Mouse (Mus musculus) CH12.LX (cell line): ENCODE measurements at regions not wholly inside any gene's neighbourhood (a gene's known extent, or its start where the extent isn't known, plus 50 kb on each side); places are given as distances from the start of the nearest gene placed in this dataset.

Experiments used
- DNase-seq: peaks from one replicate; pipeline ENCODE4 v3.0.0-alpha.2; 2013; ENCODE audit errors: extremely low read depth
- H3K27ac ChIP-seq: 2 replicates; pipeline ENCODE4 v1.5.1; 2012; ENCODE audit warnings: low read depth, mild to moderate bottlenecking, control low read depth, moderate library complexity; ENCODE audit not compliant: insufficient read depth
- H3K27me3 ChIP-seq: replicated peaks from 2 replicates; pipeline ENCODE3; 2012; ENCODE audit warnings: inconsistent platforms
- H3K36me3 ChIP-seq, 2 experiments: replicated peaks in 1 of 2; 2 replicates each; pipeline versions ENCODE3 to v1.6.1; 2012; ENCODE audit warnings: inconsistent platforms in 1 of 2, low read length in 1 of 2, mild to moderate bottlenecking in 1 of 2, mixed read lengths in 1 of 2, moderate library complexity in 1 of 2; ENCODE audit not compliant: control insufficient read depth in 1 of 2, insufficient read depth in 1 of 2
- H3K4me1 ChIP-seq, 2 experiments: 2 replicates each; pipeline ENCODE4 v1.6.1; 2012; ENCODE audit warnings: inconsistent platforms in 1 of 2, moderate library complexity in 1 of 2; ENCODE audit not compliant: insufficient read depth in 2 of 2, control insufficient read depth in 1 of 2
- H3K4me2 ChIP-seq: 2 replicates; pipeline ENCODE4 v1.6.1; 2012; ENCODE audit warnings: low read depth, mild to moderate bottlenecking, control low read depth; ENCODE audit not compliant: poor library complexity, insufficient read depth, severe bottlenecking
- H3K4me3 ChIP-seq, 3 experiments: fragments of 150-350 bp in 1 of 3; sonication (generic) in 1 of 3; replicated peaks in 1 of 3; 2 replicates each; pipeline versions ENCODE3 to v1.5.1; 2011 to 2012; ENCODE audit warnings: low read depth in 2 of 3, low read length in 2 of 3, mild to moderate bottlenecking in 2 of 3, moderate library complexity in 2 of 3, control low read depth in 1 of 3, improper control_type of control experiment in 1 of 3, inconsistent platforms in 1 of 3, mixed read lengths in 1 of 3; ENCODE audit not compliant: poor library complexity in 1 of 3
- H3K79me2 ChIP-seq: replicated peaks from 2 replicates; pipeline ENCODE4 v1.6.1; 2012; ENCODE audit warnings: mild to moderate bottlenecking, moderate library complexity; ENCODE audit not compliant: control insufficient read depth, poor library complexity, insufficient read depth, severe bottlenecking; ENCODE audit errors: extremely low read depth
- H3K9ac ChIP-seq: 2 replicates; pipeline ENCODE4 v1.6.1; 2012; ENCODE audit warnings: low read depth, mild to moderate bottlenecking, control low read depth, moderate library complexity; ENCODE audit not compliant: insufficient read depth
- H3K9me3 ChIP-seq: replicated peaks from 2 replicates; pipeline ENCODE3; 2012; ENCODE audit warnings: low read length, inconsistent platforms, mixed read lengths
- BHLHE40 ChIP-seq: IDR thresholded peaks from 2 replicates; pipeline ENCODE4 v1.6.1; 2011; ENCODE audit warnings: mild to moderate bottlenecking, low read depth, low read length, improper control_type of control experiment
- ELF1 ChIP-seq: IDR thresholded peaks from 2 replicates; pipeline ENCODE4 v1.6.1; 2014; ENCODE audit warnings: low read depth, mild to moderate bottlenecking, inconsistent platforms, low read length, improper control_type of control experiment
- EP300 ChIP-seq: IDR thresholded peaks from 2 replicates; pipeline ENCODE4 v1.6.1; 2011; ENCODE audit warnings: low read length, improper control_type of control experiment
- GABPA ChIP-seq: IDR thresholded peaks from 2 replicates; pipeline ENCODE4 v1.6.1; 2012; ENCODE audit warnings: low read depth, low read length, improper control_type of control experiment, inconsistent platforms; ENCODE audit not compliant: insufficient replicate concordance
- HCFC1 ChIP-seq: IDR thresholded peaks from 2 replicates; pipeline ENCODE4 v1.6.1; 2012; ENCODE audit warnings: low read depth, mild to moderate bottlenecking, inconsistent platforms, low read length, improper control_type of control experiment
- JUND ChIP-seq: conservative IDR thresholded peaks from 2 replicates; pipeline ENCODE4 v1.6.1; 2011; ENCODE audit warnings: low read depth, low read length, improper control_type of control experiment
- MAX ChIP-seq: IDR thresholded peaks from 2 replicates; pipeline ENCODE4 v1.6.1; 2011; ENCODE audit warnings: low read length, improper control_type of control experiment
- MAZ ChIP-seq: IDR thresholded peaks from 2 replicates; pipeline ENCODE4 v1.6.1; 2012; ENCODE audit warnings: low read depth, mild to moderate bottlenecking, inconsistent platforms, low read length, improper control_type of control experiment, moderate library complexity
- MEF2A ChIP-seq: IDR thresholded peaks from 2 replicates; pipeline ENCODE4 v1.6.1; 2014; ENCODE audit warnings: low read depth, mild to moderate bottlenecking, inconsistent platforms, low read length, improper control_type of control experiment, borderline replicate concordance
- MXI1 ChIP-seq: IDR thresholded peaks from 2 replicates; pipeline ENCODE4 v1.6.1; 2011; ENCODE audit warnings: mild to moderate bottlenecking, low read depth, low read length, improper control_type of control experiment
- MYC ChIP-seq: IDR thresholded peaks from 2 replicates; pipeline ENCODE4 v1.6.1; 2011; ENCODE audit warnings: low read depth, mild to moderate bottlenecking, improper control_type of control experiment, low read length
- PAX5 ChIP-seq: IDR thresholded peaks from 2 replicates; pipeline ENCODE4 v1.6.1; 2012; ENCODE audit warnings: low read length, inconsistent platforms, mixed read lengths
- POLR2A ChIP-seq: IDR thresholded peaks from 2 replicates; pipeline ENCODE4 v1.6.1; 2011; ENCODE audit warnings: low read depth, mild to moderate bottlenecking, improper control_type of control experiment, low read length
- POLR2AphosphoS2 ChIP-seq: IDR thresholded peaks from 2 replicates; pipeline ENCODE4 v1.6.1; 2011; ENCODE audit warnings: low read depth, low read length, improper control_type of control experiment
- SMC3 ChIP-seq: IDR thresholded peaks from 2 replicates; pipeline ENCODE4 v1.6.1; 2011; ENCODE audit warnings: low read depth, low read length, improper control_type of control experiment
- USF1 ChIP-seq: IDR thresholded peaks from 2 replicates; pipeline ENCODE4 v1.6.1; 2014; ENCODE audit warnings: low read depth, mild to moderate bottlenecking, inconsistent platforms, low read length, improper control_type of control experiment
- ZC3H11A ChIP-seq: IDR thresholded peaks from 2 replicates; pipeline ENCODE4 v1.6.1; 2012; ENCODE audit warnings: low read depth, mild to moderate bottlenecking, inconsistent platforms, low read length, improper control_type of control experiment
- ZNF384 ChIP-seq: IDR thresholded peaks from 2 replicates; pipeline ENCODE4 v1.6.1; 2012; ENCODE audit warnings: low read depth, low read length, improper control_type of control experiment, inconsistent platforms
- dilution Hi-C: fragments of 300-500 bp; cut with MboI; formaldehyde crosslinking; loops from 2 replicates; pipeline ENCODE4 v1.14.3; 2020; ENCODE audit warnings: low sequenced_read_pairs; ENCODE audit not compliant: extremely low pct_unique_long_range_greater_than_20kb, extremely low pct_ligation_motif_present
- in situ Hi-C: fragments of 300-500 bp; cut with MboI; formaldehyde crosslinking; loops from 3 replicates; pipeline ENCODE4 v1.14.3; 2019; ENCODE audit warnings: low sequenced_read_pairs, low pct_ligation_motif_present, low pct_unique_long_range_greater_than_20kb, mixed read lengths

GRCm38 (mm10) chr1:128477653-128478052 is 60.5 kb upstream of the Dars start:
- DNase-seq, result no peak
- TF ChIP-seq USF1 (peak; percentile 8; the same call in 1 of the 2 replicates), ZC3H11A (no peak)
- in situ Hi-C loops (no loop called here), dilution Hi-C loops (no loop called here)
- H3K4me3 ChIP-seq, result no peak overlapping the region
- no peak overlapping the region for H3K9ac ChIP-seq
- H3K4me1 ChIP-seq, result 0 out of 4 replicates have a peak, but pooled peaks cover 0 to 3% of the 10 kb centered on the region in 2 experiments
- H3K9me3 ChIP-seq, result no peaks in the 10 kb centered on the region
- H3K79me2 ChIP-seq, result no peaks in the 10 kb centered on the region
- H3K27me3 ChIP-seq, result no peaks in the 10 kb centered on the region
- H3K4me2 ChIP-seq, result no peak overlapping the region
- no peaks in the 10 kb centered on the region for H3K36me3 ChIP-seq
- H3K27ac ChIP-seq, result no peak overlapping the region

GRCm38 (mm10) chr1:128472713-128473230 is 55.6 kb upstream of the Dars start:
- Histone ChIP-seq H3K27me3 (no peaks in the 10 kb centered on the region), H3K36me3 (no peaks in the 10 kb centered on the region), H3K9me3 (no peaks in the 10 kb centered on the region), H3K27ac (no peak overlapping the region), H3K4me2 (no peak overlapping the region), H3K4me1 (peaks cover 0 to 6% of the 10 kb centered on the region in 2 experiments; a peak in 1 of 4 replicates), H3K9ac (no peak overlapping the region), H3K4me3 (no peak overlapping the region), H3K79me2 (no peaks in the 10 kb centered on the region)
- TF ChIP-seq SMC3 (no peak), MYC (no peak), MAZ (no peak), JUND (no peak), POLR2A (no peak), MEF2A (no peak), ZNF384 (no peak), MXI1 (no peak), BHLHE40 (no peak), POLR2AphosphoS2 (no peak), GABPA (no peak), MAX (no peak)
- in situ Hi-C loops (no loop called here), dilution Hi-C loops (no loop called here)
- no peak for DNase-seq

DNA sequence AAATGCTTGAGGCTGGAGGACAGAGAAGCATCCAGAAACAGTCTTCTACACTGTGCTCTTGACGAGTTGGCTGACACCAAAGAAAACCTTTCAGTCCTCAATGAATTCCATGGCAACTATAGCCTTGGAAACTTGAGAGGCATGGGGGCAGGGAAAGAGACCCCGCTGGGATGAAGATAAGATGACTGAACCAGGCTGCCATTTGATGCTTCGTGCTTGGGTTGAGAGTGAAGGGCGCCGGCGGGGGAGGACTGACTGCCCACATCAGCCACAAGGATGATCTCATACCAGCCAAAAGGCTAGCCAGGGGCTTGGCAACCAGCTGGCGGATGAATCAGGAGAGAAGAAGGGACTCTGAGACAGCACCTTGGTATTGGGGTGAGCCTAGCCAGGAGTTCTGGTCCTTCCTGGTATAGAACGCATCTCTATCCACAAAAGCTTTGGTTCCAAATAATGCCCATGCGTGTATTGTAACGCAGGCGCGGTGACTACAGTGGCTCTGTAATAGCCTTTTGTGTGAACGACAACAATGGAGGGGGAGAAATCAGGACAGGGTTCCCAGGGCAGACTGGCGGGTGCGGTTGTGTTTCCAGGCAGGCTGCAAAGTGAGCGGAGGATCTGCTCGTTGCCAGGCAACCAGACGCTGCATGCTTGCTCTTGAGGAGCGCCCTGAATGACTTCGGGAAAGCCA is 55.0 kb upstream of the Dars start:
- no peaks in the 10 kb centered on the region for H3K36me3 ChIP-seq
- H3K9me3 ChIP-seq, result no peaks in the 10 kb centered on the region
- H3K9ac ChIP-seq, result no peak overlapping the region
- no peak overlapping the region for H3K4me2 ChIP-seq
- TF ChIP-seq PAX5, result no peak
- TF ChIP-seq ZC3H11A, result no peak
- TF ChIP-seq JUND, result no peak
- TF ChIP-seq ELF1, result no peak
- TF ChIP-seq EP300, result no peak
- no peak for TF ChIP-seq BHLHE40
- no peak for TF ChIP-seq HCFC1
- dilution Hi-C loops (no loop called here), in situ Hi-C loops (no loop called here)
- no peaks in the 10 kb centered on the region for H3K27me3 ChIP-seq
- DNase-seq, result no peak
- H3K4me1 ChIP-seq, result peaks cover 0 to 4% of the 10 kb centered on the region in 2 experiments; a peak in 1 of 4 replicates
- H3K4me3 ChIP-seq, result no peak overlapping the region
- no peaks in the 10 kb centered on the region for H3K79me2 ChIP-seq
- no peak overlapping the region for H3K27ac ChIP-seq
